ENCODE assay signal across 19 mouse cellular contexts in genomic region chrX:139543726-139544125, GRCm38 (mm10). TPM values are rescaled to one million over a fixed set of nuclear protein-coding genes. Genes with fewer than 3 reads are reported as not detected.
DNase-seq lines count a peak whose midpoint lies in the region; ATAC-seq and TF ChIP-seq lines count a peak whose summit lies in the region.
"Had no signal": no experiment of that assay in that cellular context is flagged by ENCODE, and none has a peak within 500 bp of the region (broad histone marks: within the 10 kb centered on the region; RNA-seq: fewer than 3 reads in every experiment).

No protein-coding gene starts in this region.

- H3K36me3 ChIP-seq in heart, postnatal 0 days (replicated peaks; ENCODE audit: control insufficient read depth, insufficient read depth, low read length): no peaks in the 10 kb centered on the region
- H3K36me3 ChIP-seq: embryonic facial prominence, embryonic 13.5 days; hindbrain, embryonic 15.5 days had no signal

- H3K4me3 ChIP-seq in heart, postnatal 0 days (ENCODE audit: low read depth, low read length): no peak overlapping the region
- H3K4me3 ChIP-seq: embryonic facial prominence, embryonic 13.5 days; gastrocnemius, adult 2 months; hindbrain, embryonic 15.5 days had no signal

- H3K9ac ChIP-seq in heart, postnatal 0 days (replicated peaks; ENCODE audit: low read depth, low read length): no peak overlapping the region
- H3K9ac ChIP-seq: embryonic facial prominence, embryonic 13.5 days; hindbrain, embryonic 15.5 days; liver, postnatal 0 days had no signal

- DNase-seq in heart, postnatal 0 days (ENCODE audit: low spot score): peak; percentile 11
- DNase-seq in heart, postnatal 25 days (ENCODE audit: low spot score): no peak
- peak; percentile 10 for DNase-seq in 3134 (ENCODE audit: extremely low read depth, insufficient read length, low spot score)
- DNase-seq in CD4-positive helper T cell, adult 2 months (ENCODE audit: low read depth, low spot score): peak; percentile 7
- DNase-seq in induced T-regulatory cell, adult 2 months (ENCODE audit: low read depth): peak; percentile 6
- DNase-seq in adrenal gland, adult 8-10 months: no peak
- no peak for DNase-seq in adrenal gland, postnatal 4 days (ENCODE audit: low spot score in 2 of 2)
- DNase-seq: adrenal gland, postnatal 36 days; cerebellum, adult 9-11 months; gastrocnemius, adult 2 months; heart, postnatal 36 days; layer of hippocampus, postnatal 36 days; liver, postnatal 0 days; thymus, postnatal 25 days had no signal

- intact Hi-C loops in heart, postnatal 25 days (cut with DNase I): no loop called here

- WGBS in heart, postnatal 0 days: 61% methylated on average over 7 of the region's 7 CpGs

- no peak for TF ChIP-seq EP300 in heart, postnatal 0 days (IDR thresholded peaks at IDR 0.05; ENCODE audit: low read depth)

- no peak overlapping the region for H3K27ac ChIP-seq in heart, postnatal 0 days (ENCODE audit: low read depth)
- H3K27ac ChIP-seq: embryonic facial prominence, embryonic 13.5 days; gastrocnemius, adult 2 months; hindbrain, embryonic 15.5 days had no signal

- no peak for TF ChIP-seq CTCF in heart, postnatal 0 days (IDR thresholded peaks at IDR 0.05; ENCODE audit: low read depth)

- no peaks in the 10 kb centered on the region for H3K9me3 ChIP-seq in heart, postnatal 0 days (replicated peaks; ENCODE audit: control insufficient read depth, low read length)
- H3K9me3 ChIP-seq: embryonic facial prominence, embryonic 13.5 days; hindbrain, embryonic 15.5 days had no signal

- H3K4me1 ChIP-seq in heart, postnatal 0 days (ENCODE audit: control insufficient read depth, insufficient read depth): no peaks in the 10 kb centered on the region
- H3K4me1 ChIP-seq: embryonic facial prominence, embryonic 13.5 days; hindbrain, embryonic 15.5 days had no signal

- no peaks in the 10 kb centered on the region for H3K27me3 ChIP-seq in heart, postnatal 0 days (ENCODE audit: control insufficient read depth, insufficient read depth, low read length)
- H3K27me3 ChIP-seq: hindbrain, embryonic 15.5 days had no signal

- no peak for ATAC-seq in heart, postnatal 0 days (ENCODE audit: insufficient read depth, low read depth)
- ATAC-seq: CD4-positive, CD25-positive, alpha-beta regulatory T cell, adult 4 months; intestine, postnatal 0 days; liver, postnatal 0 days had no signal

- H3K4me2 ChIP-seq in heart, postnatal 0 days (ENCODE audit: low read depth, low read length): no peak overlapping the region
- H3K4me2 ChIP-seq: embryonic facial prominence, embryonic 13.5 days; heart, embryonic 11.5 days; hindbrain, embryonic 15.5 days had no signal

RNA-seq across cellular contexts. Expression of gene Rnf128, which starts 19.4 kb away (rescaled TPM):
- total RNA-seq in heart, postnatal 0 days (2014; rRNA removed; ENCODE audit: low replicate concordance): 48.5 and 58.2 TPM in 2 replicates
- 53.9 and 56.7 TPM in 2 replicates for polyA plus RNA-seq in heart, postnatal 0 days (2015; fragmentation: Nextera tagmentation; extraction: Ambion mirVana)
- total RNA-seq in heart, postnatal 25 days (2021): 10 to 100 TPM; 72.2 to 82.0 TPM
- 10 to 100 TPM; 45.2 to 50.9 (median 47.4) TPM for total RNA-seq in adrenal gland, adult 8-10 months (2022)
- 10 to 100 TPM; 22.7 to 26.2 TPM for total RNA-seq in adrenal gland, postnatal 4 days (2021)

Comparison
In these comparisons a context has a peak if more than half of its experiments do, and no peak if none do; other contexts are left out.
1. DNase-seq: peak in heart, postnatal 0 days (single experiment), 3134 (single experiment), CD4-positive helper T cell, adult 2 months (single experiment) and induced T-regulatory cell, adult 2 months (single experiment); none in heart, postnatal 25 days (single experiment), adrenal gland, adult 8-10 months (single experiment) and adrenal gland, postnatal 4 days (0 of 2).